Mouse (Mus musculus): ENCODE results near the gene C4b. TPM values are rescaled to one million over a fixed set of nuclear protein-coding genes. Genes with fewer than 3 reads are reported as not detected.
"Not testable (repeated sequence)": the region's sequence is repeated elsewhere in the genome, so short reads cannot be mapped to it uniquely, and the experiment has no call there.

C4b gene
- total RNA-seq, 1 experiment, result 0.45 TPM

GRCm38 (mm10) chr17:34727887-34728286 lies 15.8 kb downstream of the C4b start:
- no peaks in the 10 kb centered on the region for H3K9me3 ChIP-seq (ENCODE audit: control insufficient read depth, insufficient read depth, low read depth, low read length)
- H3K9ac ChIP-seq (ENCODE audit: insufficient read depth, low read depth, low read length, poor library complexity, severe bottlenecking), result no peak overlapping the region
- no peaks in the 10 kb centered on the region for H3K4me1 ChIP-seq (ENCODE audit: control insufficient read depth in 2 of 2, insufficient read depth in 2 of 2, low read length in 2 of 2, poor library complexity in 1 of 2)
- in situ Hi-C loops (cut with MboI; ENCODE audit: low sequenced_read_pairs in 2 of 2, unreplicated experiment in 2 of 2), result no loop called here
- H3K4me3 ChIP-seq (ENCODE audit: insufficient read depth in 1 of 2, low read depth in 1 of 2, low read length in 2 of 2, poor library complexity in 1 of 2, severe bottlenecking in 1 of 2), result no peak overlapping the region
- H3K36me3 ChIP-seq (ENCODE audit: control insufficient read depth, insufficient read depth, low read length, poor library complexity, severe bottlenecking), result no peaks in the 10 kb centered on the region
- TF ChIP-seq ZC3H11A (IDR thresholded peaks at IDR 0.05; ENCODE audit: borderline replicate concordance, low read depth, low read length) (no peak), ZNF384 (IDR thresholded peaks at IDR 0.05; ENCODE audit: low read depth, low read length) (no peak), MAFK (IDR thresholded peaks at IDR 0.05; ENCODE audit: insufficient read depth, low read depth, low read length) (no peak), CHD2 (IDR thresholded peaks at IDR 0.05; ENCODE audit: low read depth, low read length) (no peak), HCFC1 (IDR thresholded peaks at IDR 0.05; ENCODE audit: borderline replicate concordance, insufficient read depth, low read length) (no peak)
- no peak overlapping the region for H3K27ac ChIP-seq (ENCODE audit: insufficient read depth, low read depth, low read length, poor library complexity, severe bottlenecking)
- no peak for DNase-seq (ENCODE audit: low read depth, low spot score)

GRCm38 (mm10) chr17:34723066-34723465 lies 20.6 kb downstream of the C4b start:
- H3K36me3 ChIP-seq (ENCODE audit: control insufficient read depth, insufficient read depth, low read length, poor library complexity, severe bottlenecking), result no peaks in the 10 kb centered on the region
- no peak overlapping the region for H3K4me3 ChIP-seq (ENCODE audit: insufficient read depth in 1 of 2, low read depth in 1 of 2, low read length in 2 of 2, poor library complexity in 1 of 2, severe bottlenecking in 1 of 2)
- DNase-seq (ENCODE audit: low read depth, low spot score), result no peak
- H3K4me1 ChIP-seq (ENCODE audit: control insufficient read depth in 2 of 2, insufficient read depth in 2 of 2, low read length in 2 of 2, poor library complexity in 1 of 2), result no peaks in the 10 kb centered on the region
- H3K9me3 ChIP-seq (ENCODE audit: control insufficient read depth, insufficient read depth, low read depth, low read length), result no peaks in the 10 kb centered on the region
- no peak overlapping the region for H3K9ac ChIP-seq (ENCODE audit: insufficient read depth, low read depth, low read length, poor library complexity, severe bottlenecking)
- in situ Hi-C loops (cut with MboI; ENCODE audit: low sequenced_read_pairs in 2 of 2, unreplicated experiment in 2 of 2), result no loop called here
- TF ChIP-seq ZC3H11A (IDR thresholded peaks at IDR 0.05; ENCODE audit: borderline replicate concordance, low read depth, low read length) (no peak), CHD2 (IDR thresholded peaks at IDR 0.05; ENCODE audit: low read depth, low read length) (no peak), MAFK (IDR thresholded peaks at IDR 0.05; ENCODE audit: insufficient read depth, low read depth, low read length) (no peak)
- H3K27ac ChIP-seq (ENCODE audit: insufficient read depth, low read depth, low read length, poor library complexity, severe bottlenecking), result no peak overlapping the region

GRCm38 (mm10) chr17:34722238-34722637 lies 21.4 kb downstream of the C4b start:
- in situ Hi-C loops (cut with MboI; ENCODE audit: low sequenced_read_pairs in 2 of 2, unreplicated experiment in 2 of 2), result not testable (repeated sequence)

GRCm38 (mm10) chr17:34719886-34720285 lies 23.8 kb downstream of the C4b start:
- H3K27ac ChIP-seq (ENCODE audit: insufficient read depth, low read depth, low read length, poor library complexity, severe bottlenecking); H3K4me1 ChIP-seq (ENCODE audit: control insufficient read depth in 2 of 2, insufficient read depth in 2 of 2, low read length in 2 of 2, poor library complexity in 1 of 2); H3K4me3 ChIP-seq (ENCODE audit: insufficient read depth in 1 of 2, low read depth in 1 of 2, low read length in 2 of 2, poor library complexity in 1 of 2, severe bottlenecking in 1 of 2); DNase-seq (ENCODE audit: low read depth, low spot score); in situ Hi-C loops (cut with MboI; ENCODE audit: low sequenced_read_pairs in 2 of 2, unreplicated experiment in 2 of 2); H3K36me3 ChIP-seq (ENCODE audit: control insufficient read depth, insufficient read depth, low read length, poor library complexity, severe bottlenecking); H3K9ac ChIP-seq (ENCODE audit: insufficient read depth, low read depth, low read length, poor library complexity, severe bottlenecking); H3K9me3 ChIP-seq (ENCODE audit: control insufficient read depth, insufficient read depth, low read depth, low read length): not testable (repeated sequence)

More at GRCm38 (mm10) chr17:34722238-34722637, 21.4 kb downstream of the C4b start:
- H3K36me3 ChIP-seq (ENCODE audit: control insufficient read depth, insufficient read depth, low read length, poor library complexity, severe bottlenecking); DNase-seq (ENCODE audit: low read depth, low spot score); H3K9me3 ChIP-seq (ENCODE audit: control insufficient read depth, insufficient read depth, low read depth, low read length); H3K4me1 ChIP-seq (ENCODE audit: control insufficient read depth in 2 of 2, insufficient read depth in 2 of 2, low read length in 2 of 2, poor library complexity in 1 of 2); H3K4me3 ChIP-seq (ENCODE audit: insufficient read depth in 1 of 2, low read depth in 1 of 2, low read length in 2 of 2, poor library complexity in 1 of 2, severe bottlenecking in 1 of 2); H3K9ac ChIP-seq (ENCODE audit: insufficient read depth, low read depth, low read length, poor library complexity, severe bottlenecking); H3K27ac ChIP-seq (ENCODE audit: insufficient read depth, low read depth, low read length, poor library complexity, severe bottlenecking): not testable (repeated sequence)

- in situ Hi-C loops (cut with MboI; ENCODE audit: low sequenced_read_pairs in 2 of 2, unreplicated experiment in 2 of 2), result no loop called here
- Histone ChIP-seq H3K9me3 (ENCODE audit: control insufficient read depth, insufficient read depth, low read depth, low read length) (no peaks in the 10 kb centered on the region), H3K9ac (ENCODE audit: insufficient read depth, low read depth, low read length, poor library complexity, severe bottlenecking) (no peak overlapping the region), H3K27ac (ENCODE audit: insufficient read depth, low read depth, low read length, poor library complexity, severe bottlenecking) (no peak overlapping the region), H3K36me3 (ENCODE audit: control insufficient read depth, insufficient read depth, low read length, poor library complexity, severe bottlenecking) (no peaks in the 10 kb centered on the region), H3K4me3 (ENCODE audit: insufficient read depth in 1 of 2, low read depth in 1 of 2, low read length in 2 of 2, poor library complexity in 1 of 2, severe bottlenecking in 1 of 2) (no peak overlapping the region), H3K4me1 (ENCODE audit: control insufficient read depth in 2 of 2, insufficient read depth in 2 of 2, low read length in 2 of 2, poor library complexity in 1 of 2) (peaks cover 0 to 2% of the 10 kb centered on the region in 2 experiments; a peak in 1 of 4 replicates)
- DNase-seq (ENCODE audit: low read depth, low spot score), result no peak
- TF ChIP-seq ZNF384 (IDR thresholded peaks at IDR 0.05; ENCODE audit: low read depth, low read length) (no peak), ZC3H11A (IDR thresholded peaks at IDR 0.05; ENCODE audit: borderline replicate concordance, low read depth, low read length) (no peak), CHD2 (IDR thresholded peaks at IDR 0.05; ENCODE audit: low read depth, low read length) (no peak), HCFC1 (IDR thresholded peaks at IDR 0.05; ENCODE audit: borderline replicate concordance, insufficient read depth, low read length) (no peak), MAFK (IDR thresholded peaks at IDR 0.05; ENCODE audit: insufficient read depth, low read depth, low read length) (no peak)
These were observed 26.3 kb downstream of the C4b start for GRCm38 (mm10) chr17:34717401-34717800.
